Mouse (Mus musculus): ENCODE measurements around the gene Vbp1. TPM values are rescaled to one million over a fixed set of nuclear protein-coding genes. Genes with fewer than 3 reads are reported as not detected.

Vbp1 gene
- 257 and 297 TPM in 2 replicates for polyA plus RNA-seq (2015; fragmentation: Nextera tagmentation; extraction: Ambion mirVana)

GRCm38 (mm10) chrX:75514179-75514972 lies at the start of gene Vbp1:
Gene Vbp1 (plus strand): TSS chrX:75514299.

GRCm38 (mm10) chrX:75577582-75578324 lies 63.7 kb downstream of the Vbp1 start, which contains the start of gene Rab39b:
Gene Rab39b (minus strand): TSS chrX:75578231.

Other genes with a start within 250 kb of the Vbp1 start
- gene Fundc2, start 131.9 kb upstream of the Vbp1 start, polyA plus RNA-seq (2015; fragmentation: Nextera tagmentation; extraction: Ambion mirVana): 31.4 and 36.1 TPM in 2 replicates
- 1.5 and 2.0 TPM in 2 replicates for gene F8, start 131.7 kb upstream of the Vbp1 start, polyA plus RNA-seq (2015; fragmentation: Nextera tagmentation; extraction: Ambion mirVana)
- gene Cmc4, start 97.7 kb upstream of the Vbp1 start, polyA plus RNA-seq (2015; fragmentation: Nextera tagmentation; extraction: Ambion mirVana): 23.9 and 30.9 TPM in 2 replicates
- gene Mtcp1, start 97.7 kb upstream of the Vbp1 start, polyA plus RNA-seq (2015; fragmentation: Nextera tagmentation; extraction: Ambion mirVana): 2.7 and 4.6 TPM in 2 replicates
- 39.5 and 43.7 TPM in 2 replicates for gene Brcc3, start 97.7 kb upstream of the Vbp1 start, polyA plus RNA-seq (2015; fragmentation: Nextera tagmentation; extraction: Ambion mirVana)
- 25.8 and 26.0 TPM in 2 replicates for gene Rab39b, start 63.9 kb downstream of the Vbp1 start, polyA plus RNA-seq (2015; fragmentation: Nextera tagmentation; extraction: Ambion mirVana)